Mouse (Mus musculus): ENCODE data around the gene Igfbp4.

DNA sequence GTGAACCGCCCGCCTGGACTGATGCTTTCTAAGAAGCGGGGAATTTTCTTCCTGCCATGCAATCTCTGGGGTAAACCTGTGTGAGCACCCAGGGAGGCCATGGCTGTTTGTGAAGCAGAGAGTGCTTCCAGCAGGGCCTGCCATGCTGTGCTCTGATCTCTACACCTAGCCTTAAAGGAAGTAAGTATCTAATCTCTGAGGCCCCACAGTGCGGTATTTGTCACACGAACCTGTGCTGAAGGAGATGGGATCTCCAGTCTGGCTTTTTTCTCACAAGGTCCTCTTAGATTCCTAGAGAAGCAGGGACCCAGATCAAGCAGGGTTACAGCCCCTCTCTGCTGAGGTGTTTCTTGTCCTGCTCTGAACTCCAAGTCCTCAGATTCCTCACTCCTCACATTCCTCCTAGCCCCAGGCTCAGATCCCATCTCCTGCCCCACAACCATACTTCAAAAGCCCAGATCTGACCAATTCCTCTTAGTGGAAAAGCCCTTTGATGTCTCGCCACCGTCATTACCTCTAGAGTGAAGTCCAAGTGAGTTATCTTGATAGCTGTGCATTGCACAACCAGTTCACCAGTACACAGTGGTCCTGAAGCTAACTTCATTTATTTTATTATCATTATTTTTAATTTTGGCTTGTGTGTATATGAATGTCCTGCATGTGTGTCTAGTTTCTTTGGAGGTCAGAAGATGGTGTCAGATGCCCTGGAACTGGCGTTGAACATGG lies 22.5 kb downstream of the Igfbp4 start:
- TF ChIP-seq CTCF (IDR thresholded peaks at IDR 0.05; ENCODE audit: borderline replicate concordance, extremely low read depth, insufficient read depth, insufficient read length) (no peak), POLR2A (IDR thresholded peaks at IDR 0.05; ENCODE audit: borderline replicate concordance, extremely low read depth, insufficient read depth, insufficient read length, poor library complexity, severe bottlenecking) (no peak)
